25 mouse cellular contexts compared by ENCODE assay signal in the genomic region with DNA sequence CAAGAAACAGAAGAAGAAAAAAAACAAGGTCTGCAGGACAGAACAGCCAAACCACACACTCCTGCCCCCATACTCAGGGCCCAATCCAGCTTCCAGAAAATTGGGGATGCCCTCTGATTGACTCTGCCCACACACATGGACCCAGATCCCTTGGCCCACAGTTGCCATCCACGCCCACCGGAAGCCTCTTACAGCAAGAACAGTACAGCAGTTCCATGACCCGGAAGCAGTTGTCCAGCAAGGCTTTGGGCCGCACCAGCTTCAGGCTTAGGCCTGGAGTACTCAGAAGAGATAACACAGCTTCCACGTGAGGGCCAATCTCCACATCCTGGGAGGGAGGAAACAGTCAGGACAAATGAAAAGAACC. TPM values are rescaled to one million over a fixed set of nuclear protein-coding genes. Genes with fewer than 3 reads are reported as not detected.
A peak's percentile ranks its signal among the peaks of the same experiment; 100 is the strongest.
DNase-seq lines count a peak whose midpoint lies in the region; ATAC-seq and TF ChIP-seq lines count a peak whose summit lies in the region.
"Had no signal": no experiment of that assay in that cellular context is flagged by ENCODE, and none has a peak within 500 bp of the region (broad histone marks: within the 10 kb centered on the region; RNA-seq: fewer than 3 reads in every experiment).

No protein-coding gene starts in this region.

- intact Hi-C loops in gastrocnemius, adult 2 months (cut with DNase I): loop anchor here (10.0 kb wide), 1 partner anchor 342 kb away; no protein-coding TSS in a partner anchor

- no peaks in the 10 kb centered on the region; the same call in 1 of the 2 replicates for H3K4me1 ChIP-seq in testis, adult 2 months (ENCODE audit: control insufficient read depth, insufficient read depth, low read length)
- H3K4me1 ChIP-seq: embryonic facial prominence, embryonic 13.5 days; forebrain, embryonic 13.5 days; hindbrain, embryonic 13.5 days had no signal

- H3K4me3 ChIP-seq in gastrocnemius, adult 2 months: no peak overlapping the region
- peak overlapping the region; percentile 6 for H3K4me3 ChIP-seq in testis, adult 2 months (ENCODE audit: control insufficient read depth, low read depth, low read length)
- H3K4me3 ChIP-seq: embryonic facial prominence, embryonic 10.5 days; embryonic facial prominence, embryonic 13.5 days; erythroblast, embryonic 14.5 days; forebrain, embryonic 13.5 days; hindbrain, embryonic 10.5 days; hindbrain, embryonic 13.5 days; intestine, embryonic 15.5 days had no signal

- H3K36me3 ChIP-seq in testis, adult 2 months (ENCODE audit: control insufficient read depth, insufficient read depth, low read length): no peaks in the 10 kb centered on the region

- H3K27me3 ChIP-seq in testis, adult 2 months (ENCODE audit: control insufficient read depth, insufficient read depth, low read length): no peaks in the 10 kb centered on the region
- H3K27me3 ChIP-seq: CH12.LX; embryonic facial prominence, embryonic 13.5 days; forebrain, embryonic 13.5 days; hindbrain, embryonic 13.5 days; intestine, embryonic 15.5 days had no signal

- TF ChIP-seq CTCF in gastrocnemius, adult 2 months (IDR thresholded peaks at IDR 0.05): no peak
- no peak for TF ChIP-seq CTCF in testis, adult 2 months (IDR thresholded peaks at IDR 0.05; ENCODE audit: control insufficient read depth, insufficient read depth, insufficient replicate concordance, low read depth, low read length)

- no peak for TF ChIP-seq POLR2A in testis, adult 2 months (IDR thresholded peaks at IDR 0.05; ENCODE audit: control insufficient read depth, low read depth, low read length)

- peak; percentile 15 for DNase-seq in gastrocnemius, adult 2 months
- no peak for DNase-seq in gastrocnemius, postnatal 4 days (ENCODE audit: low spot score in 2 of 2)
- DNase-seq in testis, postnatal 10 days (ENCODE audit: low spot score): no peak
- DNase-seq in ZHBTc4 (ENCODE audit: low read depth, low spot score): peak; percentile 57
- no peak for DNase-seq in right cerebral cortex, postnatal 36 days (ENCODE audit: low spot score in 2 of 2)
- DNase-seq: adrenal gland, adult 2 months; adrenal gland, postnatal 25 days; B cell, adult 2 months; cerebellum, adult 11-12 months; cerebellum, adult 8-10 months; embryo, embryonic 11 days; forebrain, postnatal 0 days; gastrocnemius, postnatal 25 days had no signal

- no peak overlapping the region for H3K27ac ChIP-seq in gastrocnemius, adult 2 months
- no peak overlapping the region for H3K27ac ChIP-seq in testis, adult 2 months (ENCODE audit: control insufficient read depth, insufficient read depth, low read depth, low read length)
- H3K27ac ChIP-seq: embryonic facial prominence, embryonic 10.5 days; embryonic facial prominence, embryonic 13.5 days; forebrain, embryonic 13.5 days; hindbrain, embryonic 10.5 days; hindbrain, embryonic 13.5 days; intestine, embryonic 15.5 days had no signal

- no peak for ATAC-seq in megakaryocyte-erythroid progenitor cell, adult 5-6 weeks (replicated peaks; ENCODE audit: low FRiP score, low TSS enrichment, poor library complexity, severe bottlenecking)
- ATAC-seq: forebrain, embryonic 13.5 days; forebrain, postnatal 0 days; hindbrain, embryonic 16.5 days; intestine, embryonic 15.5 days had no signal

RNA-seq across cellular contexts. Expression of gene Mtss1l, which starts 21.2 kb away (rescaled TPM):
- total RNA-seq in gastrocnemius, adult 2 months (2021): 100 to 1,000 TPM in 1 of 2 experiments, 10 to 100 TPM in 1; 85.5 to 125 TPM
- 10 to 100 TPM; 73.8 to 79.3 TPM for total RNA-seq in gastrocnemius, postnatal 4 days (2021)
- 9.0 TPM in 2 replicates for polyA plus RNA-seq in testis, adult 2 months (2012; rRNA removed)
- 0.54 TPM in 1 of 2 replicates, not detected in the other for total RNA-seq in megakaryocyte-erythroid progenitor cell, adult 5-6 weeks (2014; fragmentation: Nextera tagmentation)
- total RNA-seq in megakaryocyte-erythroid progenitor cell, adult 5-6 weeks (2017): 0.52 and 0.53 TPM in 2 replicates
- total RNA-seq: granulocyte monocyte progenitor cell, adult 5-6 weeks had no signal

Comparison
In these comparisons a context has a peak if more than half of its experiments do, and no peak if none do; other contexts are left out.
1. DNase-seq: peak in gastrocnemius, adult 2 months (single experiment) and ZHBTc4 (single experiment); none in gastrocnemius, postnatal 4 days (0 of 2), testis, postnatal 10 days (single experiment) and right cerebral cortex, postnatal 36 days (0 of 2).
2. RNA of gene Mtss1l, which starts 21.2 kb away (total RNA-seq): 85.5 to 125 TPM in gastrocnemius, adult 2 months and 73.8 to 79.3 TPM in gastrocnemius, postnatal 4 days; 0.52 to 0.54 TPM in megakaryocyte-erythroid progenitor cell, adult 5-6 weeks; every median in the first group is over 10 times any median in the second.